Mouse (Mus musculus) kidney, embryonic 15.5 days (tissue): ENCODE results near the gene Zfp518a. TPM values are rescaled to one million over a fixed set of nuclear protein-coding genes. Genes with fewer than 3 reads are reported as not detected.
A peak's percentile ranks its signal among the peaks of the same experiment; 100 is the strongest.

Experiments used
- ATAC-seq: fragments of 200-750 bp; cut with Nextera tagmentation; replicated peaks from 2 replicates; pipeline ENCODE4 v1.8.0; 2017; ENCODE audit warnings: moderate TSS enrichment; ENCODE audit not compliant: low FRiP score
- H3K27ac ChIP-seq: fragments of 300-500 bp; sonication (generic); 2 replicates; pipeline ENCODE4 v1.5.1; 2015; ENCODE audit warnings: mild to moderate bottlenecking, inconsistent platforms
- H3K27me3 ChIP-seq: fragments of 300-500 bp; sonication (generic); 2 replicates; pipeline ENCODE4 v1.6.1; 2015; ENCODE audit warnings: inconsistent platforms
- H3K36me3 ChIP-seq: fragments of 300-500 bp; sonication (generic); 2 replicates; pipeline ENCODE4 v1.6.1; 2015; ENCODE audit warnings: inconsistent platforms
- H3K4me1 ChIP-seq: fragments of 300-500 bp; sonication (generic); 2 replicates; pipeline ENCODE4 v1.6.1; 2015; ENCODE audit warnings: inconsistent platforms
- H3K4me2 ChIP-seq: fragments of 300-500 bp; sonication (generic); 2 replicates; pipeline ENCODE4 v1.6.1; 2015; ENCODE audit warnings: moderate library complexity, mild to moderate bottlenecking, inconsistent platforms
- H3K4me3 ChIP-seq: fragments of 300-500 bp; sonication (generic); replicated peaks from 2 replicates; pipeline ENCODE4 v1.5.1; 2015; ENCODE audit warnings: mild to moderate bottlenecking, inconsistent platforms
- H3K9ac ChIP-seq: fragments of 300-500 bp; sonication (generic); 2 replicates; pipeline ENCODE4 v1.6.1; 2015; ENCODE audit warnings: mild to moderate bottlenecking, inconsistent platforms
- H3K9me3 ChIP-seq: fragments of 300-500 bp; sonication (generic); replicated peaks from 2 replicates; pipeline ENCODE4 v1.6.1; 2016; ENCODE audit warnings: inconsistent platforms
- whole genome bisulfite sequencing: fragments of 180-500 bp; shearing (Covaris S2); methylation state at CpG from one replicate; pipeline ENCODE4 v1.1.7; 2015; ENCODE audit warnings: mixed read lengths; 5-methylcytosine and 5-hydroxymethylcytosine counted together
- polyA plus RNA-seq: library from polyadenylated mRNA; unstranded; fragments of >200 nt; fragmentation: Nextera tagmentation; extraction: Ambion mirVana; gene quantifications from 2 replicates; pipeline ENCODE4 v1.2.1, GENCODE M21; 2015

The Zfp518a gene
- polyA plus RNA-seq, 1 experiment from 2014 or later, result 12.4 TPM

GRCm38 (mm10) chr19:40931581-40932369 lies 37.3 kb downstream of the Zfp518a start:
- H3K36me3 ChIP-seq, result no peaks in the 10 kb centered on the region
- H3K9me3 ChIP-seq, result no peaks in the 10 kb centered on the region
- no peak overlapping the region for H3K27ac ChIP-seq
- 75% methylated on average over 9 of the region's 9 CpGs for WGBS
- no peak overlapping the region for H3K4me2 ChIP-seq
- no peak overlapping the region for H3K9ac ChIP-seq
- H3K4me3 ChIP-seq, result no peak overlapping the region
- ATAC-seq, result no peak
- H3K4me1 ChIP-seq, result no peaks in the 10 kb centered on the region
- no peaks in the 10 kb centered on the region for H3K27me3 ChIP-seq

- Histone ChIP-seq H3K27ac (no peak overlapping the region), H3K36me3 (peaks cover 7% of the 10 kb centered on the region; the same call in 1 of the 2 replicates), H3K27me3 (no peaks in the 10 kb centered on the region), H3K4me2 (no peak overlapping the region), H3K9me3 (0 out of 2 replicates have a peak, but pooled peaks cover 5% of the 10 kb centered on the region), H3K4me1 (no peaks in the 10 kb centered on the region), H3K4me3 (no peak overlapping the region), H3K9ac (no peak overlapping the region)
- no peak for ATAC-seq
- WGBS, result 48% methylated on average over 8 of the region's 8 CpGs
Observed at GRCm38 (mm10) chr19:40935376-40935775, 40.9 kb downstream of the Zfp518a start.

GRCm38 (mm10) chr19:40936038-40936437 lies 41.5 kb downstream of the Zfp518a start:
- Histone ChIP-seq H3K27me3 (no peaks in the 10 kb centered on the region), H3K4me1 (no peaks in the 10 kb centered on the region), H3K27ac (no peak overlapping the region), H3K9me3 (0 out of 2 replicates have a peak, but pooled peaks cover 5% of the 10 kb centered on the region), H3K4me2 (no peak overlapping the region), H3K36me3 (peaks cover 7% of the 10 kb centered on the region; the same call in 1 of the 2 replicates), H3K9ac (no peak overlapping the region), H3K4me3 (no peak overlapping the region)
- WGBS, result 54% methylated on average over 5 of the region's 5 CpGs
- ATAC-seq, result no peak

DNA sequence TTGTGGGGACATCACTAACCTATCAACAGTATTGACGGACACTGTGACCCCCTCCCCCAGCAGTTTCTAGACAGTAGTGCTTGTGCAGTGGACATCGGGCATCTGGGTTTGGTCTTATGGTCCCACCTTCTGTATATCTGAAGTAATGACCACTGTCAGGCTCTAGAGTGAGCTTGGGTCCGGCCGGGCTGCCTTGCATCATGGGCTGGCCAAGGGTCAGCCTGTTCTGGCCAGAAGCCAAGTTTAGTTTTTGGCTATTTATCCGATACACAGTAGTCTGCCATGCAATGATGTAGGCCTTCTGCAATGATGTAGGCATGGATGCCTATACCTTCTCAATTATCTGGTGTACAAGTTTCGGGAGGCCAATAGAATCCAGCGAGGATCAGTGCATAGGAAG lies 49.0 kb downstream of the Zfp518a start:
- 0 out of 2 replicates have a peak, but pooled peaks cover 5% of the 10 kb centered on the region for H3K9me3 ChIP-seq
- H3K36me3 ChIP-seq, result peaks cover 7% of the 10 kb centered on the region; the same call in 1 of the 2 replicates
- H3K9ac ChIP-seq, result no peak overlapping the region
- H3K4me1 ChIP-seq, result no peaks in the 10 kb centered on the region
- H3K27me3 ChIP-seq, result no peaks in the 10 kb centered on the region
- ATAC-seq, result no peak
- 84% methylated on average over 7 of the region's 7 CpGs for WGBS
- no peak overlapping the region for H3K4me3 ChIP-seq
- H3K27ac ChIP-seq, result no peak overlapping the region
- H3K4me2 ChIP-seq, result no peak overlapping the region

DNA sequence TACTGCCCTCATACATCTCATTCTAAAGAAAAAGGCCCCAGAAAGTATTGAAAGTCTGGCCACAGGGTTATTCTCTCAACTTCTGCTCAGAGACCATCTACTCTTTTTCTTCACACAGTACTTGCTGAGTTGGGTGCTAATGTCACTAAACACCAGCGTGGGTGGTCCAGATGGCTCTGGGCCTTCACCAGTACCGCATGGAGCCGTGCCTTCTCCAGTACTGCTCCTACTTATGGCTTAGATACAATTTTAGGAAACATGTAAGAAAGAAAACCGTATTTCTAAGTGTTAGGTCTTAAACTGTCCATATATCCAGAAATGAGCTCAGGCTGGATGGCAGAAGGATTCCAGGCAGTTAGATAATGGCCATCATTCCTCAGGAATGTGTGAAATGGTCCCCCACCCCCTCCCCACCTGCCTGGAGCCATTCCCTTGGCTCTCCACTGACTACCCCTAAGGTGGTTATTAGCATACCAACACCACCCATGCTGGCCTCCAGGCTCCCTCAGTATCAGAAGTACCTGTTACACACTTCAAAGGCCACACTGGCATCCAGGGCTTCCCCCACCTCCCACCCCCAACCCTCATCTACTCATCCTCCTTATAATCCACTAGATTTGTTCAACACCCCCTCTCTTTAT lies 52.6 kb downstream of the Zfp518a start:
- no peak overlapping the region for H3K27ac ChIP-seq
- ATAC-seq, result no peak
- H3K27me3 ChIP-seq, result no peaks in the 10 kb centered on the region
- no peak overlapping the region for H3K9ac ChIP-seq
- no peak overlapping the region for H3K4me3 ChIP-seq
- no peaks in the 10 kb centered on the region for H3K9me3 ChIP-seq
- no peaks in the 10 kb centered on the region for H3K4me1 ChIP-seq
- no peak overlapping the region for H3K4me2 ChIP-seq
- 81% methylated on average over 4 of the region's 4 CpGs for WGBS
- no peaks in the 10 kb centered on the region for H3K36me3 ChIP-seq

DNA sequence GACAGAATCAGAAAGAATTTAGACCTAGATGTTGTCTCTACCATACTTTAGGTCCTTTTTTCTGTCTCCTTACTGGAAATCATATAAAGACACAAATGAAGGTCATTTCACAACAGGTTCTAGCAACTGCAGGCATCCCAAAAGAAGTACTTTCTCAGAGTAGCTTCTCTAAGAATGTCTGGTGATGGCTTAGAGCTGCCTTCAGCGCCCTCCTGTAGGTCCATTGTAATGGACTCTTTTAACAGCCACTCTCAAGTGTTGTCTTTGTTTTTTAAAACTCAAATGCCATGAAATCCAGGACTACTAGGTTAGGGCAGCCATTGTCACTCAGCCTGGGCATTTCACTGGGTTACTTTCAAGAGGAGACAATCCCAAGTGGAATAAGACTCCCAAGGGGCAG lies 64.5 kb downstream of the Zfp518a start:
- Histone ChIP-seq H3K27ac (no peak overlapping the region), H3K36me3 (no peaks in the 10 kb centered on the region), H3K27me3 (no peaks in the 10 kb centered on the region), H3K9me3 (no peaks in the 10 kb centered on the region), H3K4me2 (no peak overlapping the region), H3K4me3 (no peak overlapping the region), H3K9ac (no peak overlapping the region), H3K4me1 (0 out of 2 replicates have a peak, but pooled peaks cover 4% of the 10 kb centered on the region)
- 47% methylated on average over 1 of the region's 1 CpGs for WGBS
- ATAC-seq, result no peak

DNA sequence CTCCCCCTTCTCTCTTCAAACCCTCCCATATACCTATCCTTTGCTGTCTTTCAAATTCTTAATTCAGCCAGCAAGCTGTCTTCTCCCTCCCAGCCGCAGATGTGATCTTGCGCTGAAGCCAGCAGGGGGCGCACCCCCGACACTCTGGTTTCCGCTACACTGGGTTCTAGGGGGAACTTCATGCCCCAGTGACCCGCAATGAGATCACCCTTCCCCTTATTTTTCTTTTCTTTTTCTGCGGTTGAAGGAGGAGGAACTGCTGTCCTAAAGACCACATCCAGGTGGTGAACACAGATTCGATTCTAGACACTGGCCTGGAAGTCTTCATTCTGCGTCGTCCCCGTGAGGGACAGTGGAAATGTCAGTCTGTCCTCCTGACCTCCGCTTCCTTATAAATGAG lies 68.5 kb downstream of the Zfp518a start:
- 0 out of 2 replicates have a peak, but pooled peaks cover 10% of the 10 kb centered on the region for H3K4me1 ChIP-seq
- H3K4me2 ChIP-seq, result no peak overlapping the region
- H3K27me3 ChIP-seq, result no peaks in the 10 kb centered on the region
- no peak overlapping the region for H3K4me3 ChIP-seq
- no peak overlapping the region for H3K9ac ChIP-seq
- H3K9me3 ChIP-seq, result no peaks in the 10 kb centered on the region
- no peak for ATAC-seq
- WGBS, result 49% methylated on average over 12 of the region's 12 CpGs
- no peaks in the 10 kb centered on the region for H3K36me3 ChIP-seq
- no peak overlapping the region for H3K27ac ChIP-seq

- Histone ChIP-seq H3K36me3 (no peaks in the 10 kb centered on the region), H3K4me2 (no peak overlapping the region), H3K9ac (no peak overlapping the region), H3K4me1 (0 out of 2 replicates have a peak, but pooled peaks cover 10% of the 10 kb centered on the region), H3K27me3 (no peaks in the 10 kb centered on the region), H3K9me3 (no peaks in the 10 kb centered on the region), H3K27ac (peak overlapping the region; percentile 49; the same call in 1 of the 2 replicates), H3K4me3 (no peak overlapping the region)
- no peak for ATAC-seq
- WGBS, result 75% methylated on average over 3 of the region's 3 CpGs
Observed at GRCm38 (mm10) chr19:40964367-40964891, 69.9 kb downstream of the Zfp518a start.

DNA sequence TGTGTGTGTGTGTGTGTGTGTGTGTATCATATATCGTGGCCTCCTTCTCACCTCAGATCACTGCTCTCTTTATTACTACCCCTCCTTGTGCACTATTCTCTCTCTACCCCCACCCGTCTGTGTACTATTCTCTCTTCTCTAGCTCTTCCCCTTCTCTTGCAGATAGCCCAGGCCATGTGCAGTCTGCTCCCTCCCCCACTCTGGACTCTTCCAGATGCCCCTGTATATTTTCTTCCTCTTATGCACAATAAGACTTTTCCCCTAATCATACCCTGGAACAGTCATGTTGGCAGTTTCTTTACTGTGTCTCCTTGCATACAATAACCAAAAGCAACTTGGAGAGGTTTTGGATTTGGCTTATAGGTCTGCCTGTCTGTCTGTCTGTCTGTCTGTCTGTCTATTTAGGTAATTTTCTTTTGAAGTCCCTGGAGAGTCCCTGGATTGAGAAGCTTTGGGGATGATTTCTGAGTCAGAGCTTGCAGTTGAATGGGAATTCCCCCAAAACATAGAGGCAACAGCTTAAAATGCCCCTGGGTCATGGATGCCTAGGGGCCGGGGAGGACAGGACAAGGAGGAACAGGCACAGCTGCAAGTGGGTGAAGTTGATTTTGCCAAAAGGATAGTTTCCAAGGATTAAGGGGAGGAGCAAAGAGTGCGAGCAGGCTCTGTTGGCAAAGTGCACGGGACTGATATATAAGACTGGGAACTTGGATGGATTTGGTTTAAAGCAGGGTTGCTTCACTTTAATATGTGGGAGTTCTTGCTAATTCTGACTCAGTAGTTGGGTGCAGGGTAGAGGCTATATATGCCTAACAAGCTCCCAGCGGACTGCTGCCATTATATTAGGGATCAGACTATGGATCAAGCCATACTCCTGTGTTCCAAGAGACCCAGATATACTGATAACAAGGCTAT lies 70.7 kb downstream of the Zfp518a start:
- H3K27me3 ChIP-seq, result no peaks in the 10 kb centered on the region
- no peak for ATAC-seq
- 76% methylated on average over 6 of the region's 6 CpGs for WGBS
- H3K4me1 ChIP-seq, result 0 out of 2 replicates have a peak, but pooled peaks cover 10% of the 10 kb centered on the region
- no peaks in the 10 kb centered on the region for H3K9me3 ChIP-seq
- peak overlapping the region; percentile 41; the same call in 1 of the 2 replicates for H3K27ac ChIP-seq
- H3K36me3 ChIP-seq, result no peaks in the 10 kb centered on the region
- no peak overlapping the region for H3K9ac ChIP-seq
- no peak overlapping the region for H3K4me3 ChIP-seq
- H3K4me2 ChIP-seq, result no peak overlapping the region
